Mouse (Mus musculus) forebrain, embryonic 14.5 days (tissue): ENCODE data around the gene Ripor3. TPM values are rescaled to one million over a fixed set of nuclear protein-coding genes. Genes with fewer than 3 reads are reported as not detected.

Experiments
- ATAC-seq: fragments of 200-750 bp; cut with Nextera tagmentation; 2 replicates; pipeline ENCODE4 v1.8.0; 2017; ENCODE audit warnings: mild to moderate bottlenecking, moderate library complexity
- DNase-seq: peaks from one replicate; pipeline ENCODE4 v3.0.0-alpha.2; 2015; ENCODE audit warnings: low spot score
- H3K27ac ChIP-seq: fragments of 300-500 bp; sonication (generic); 2 replicates; pipeline ENCODE4 v1.5.1; 2014; ENCODE audit warnings: low read depth, mild to moderate bottlenecking, control low read depth, low read length, moderate library complexity
- H3K27me3 ChIP-seq: fragments of 300-500 bp; sonication (generic); replicated peaks from 2 replicates; pipeline ENCODE4 v1.6.1; 2014; ENCODE audit warnings: low read length, control low read depth, mixed read lengths; ENCODE audit not compliant: control insufficient read depth, insufficient read depth
- H3K36me3 ChIP-seq: fragments of 300-500 bp; sonication (generic); 2 replicates; pipeline ENCODE4 v1.6.1; 2014; ENCODE audit warnings: low read length, control low read depth; ENCODE audit not compliant: control insufficient read depth, insufficient read depth
- H3K4me1 ChIP-seq: fragments of 300-500 bp; sonication (generic); 2 replicates; pipeline ENCODE4 v1.6.1; 2014; ENCODE audit warnings: antibody characterized with exemption, low read length, control low read depth; ENCODE audit not compliant: control insufficient read depth, insufficient read depth
- H3K4me2 ChIP-seq: fragments of 300-500 bp; sonication (generic); 2 replicates; pipeline ENCODE4 v1.6.1; 2014; ENCODE audit warnings: mild to moderate bottlenecking, control low read depth, low read length
- H3K4me3 ChIP-seq: fragments of 300-500 bp; sonication (generic); 2 replicates; pipeline ENCODE4 v1.5.1; 2014; ENCODE audit warnings: low read depth, low read length, control low read depth
- H3K9ac ChIP-seq: fragments of 300-500 bp; sonication (generic); 2 replicates; pipeline ENCODE4 v1.6.1; 2014; ENCODE audit warnings: mild to moderate bottlenecking, low read length, control low read depth, moderate library complexity
- H3K9me3 ChIP-seq: fragments of 300-500 bp; sonication (generic); replicated peaks from 2 replicates; pipeline ENCODE4 v1.6.1; 2016; ENCODE audit warnings: low read length, control low read depth, mixed read lengths; ENCODE audit not compliant: control insufficient read depth
- WGBS: fragments of 180-500 bp; shearing (Covaris S2); extraction: QIAGEN DNeasy Blood & Tissue Kit; methylation state at CpG from one replicate; pipeline ENCODE4 v1.1.7; 2014; 5-methylcytosine and 5-hydroxymethylcytosine counted together
- polyA plus RNA-seq: library from polyadenylated mRNA; unstranded; fragments of >200 nt; fragmentation: Nextera tagmentation; extraction: Ambion mirVana; gene quantifications from 2 replicates; pipeline ENCODE4 v1.2.1, GENCODE M21; 2014

Gene Ripor3
- polyA plus RNA-seq, 1 experiment from 2014 or later, result 0.22 TPM

DNA sequence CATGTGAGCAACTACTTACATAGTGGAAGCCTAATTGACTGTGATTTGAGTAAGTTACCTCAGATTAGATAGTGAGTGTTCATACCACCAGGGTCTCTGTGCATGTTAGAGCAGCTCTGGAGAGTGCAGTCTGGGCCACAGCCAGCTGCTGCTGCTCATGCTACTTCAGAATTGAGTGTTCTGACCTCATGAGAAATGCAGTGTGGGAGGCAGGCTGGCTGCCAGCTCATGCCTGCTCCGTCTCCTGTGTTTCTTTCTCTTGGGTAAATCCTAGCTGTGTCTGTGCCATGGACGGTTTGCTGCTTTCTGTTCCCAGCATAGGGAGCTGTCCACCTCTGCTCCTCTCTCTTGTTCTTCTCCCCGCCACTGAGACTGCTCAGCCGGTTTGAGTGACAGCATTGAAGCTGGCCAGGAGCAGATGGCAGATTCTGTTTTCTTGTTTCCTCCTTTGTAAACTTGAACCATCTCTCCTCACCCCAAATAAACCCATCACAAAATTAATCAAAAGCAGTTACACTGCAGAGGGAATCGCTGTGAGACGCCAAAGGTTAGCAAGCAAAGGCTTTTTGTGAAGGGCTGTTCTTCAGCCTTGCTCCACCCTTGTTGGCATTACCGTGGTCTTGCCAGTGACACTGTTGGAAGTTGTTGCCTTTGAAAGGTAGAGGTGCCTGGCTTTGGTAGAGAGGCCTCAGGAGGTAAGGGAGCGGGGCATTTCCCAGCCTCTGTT lies 68.1 kb downstream of the Ripor3 start:
- Histone ChIP-seq H3K27ac (peak overlapping the region; percentile 74), H3K4me2 (peak overlapping the region; percentile 19), H3K4me1 (peaks cover 41% of the 10 kb centered on the region), H3K9ac (peak overlapping the region; percentile 33), H3K36me3 (peaks cover 6% of the 10 kb centered on the region; the same call in 1 of the 2 replicates), H3K27me3 (no peaks in the 10 kb centered on the region), H3K4me3 (no peak overlapping the region), H3K9me3 (no peaks in the 10 kb centered on the region)
- DNase-seq (peak; percentile 84), ATAC-seq (peak; percentile 84)
- WGBS, result 27% methylated on average over 8 of the region's 8 CpGs

DNA sequence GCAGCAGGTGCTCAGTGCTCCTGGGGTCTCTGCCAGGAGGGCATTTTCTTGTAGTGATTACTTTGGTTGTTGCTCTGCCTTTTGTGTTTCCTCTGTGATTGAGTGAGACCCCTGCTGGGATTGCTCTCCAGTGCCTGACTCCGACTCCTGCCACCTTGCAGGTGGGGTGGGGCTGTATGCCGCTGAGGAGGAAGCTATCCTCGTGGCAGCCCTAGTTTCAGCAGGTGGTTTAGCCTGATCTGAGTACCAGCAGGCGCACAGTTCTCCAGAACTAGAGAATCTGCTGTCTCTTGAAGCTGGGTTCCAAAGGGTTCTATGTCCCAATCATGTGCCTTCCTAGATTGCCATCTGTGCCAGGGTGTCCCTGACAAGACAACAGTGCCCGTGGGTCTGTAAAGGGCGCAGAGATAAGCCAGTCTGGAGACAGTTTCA lies 68.7 kb downstream of the Ripor3 start:
- peak overlapping the region; percentile 74 for H3K27ac ChIP-seq
- peak overlapping the region; percentile 33 for H3K9ac ChIP-seq
- H3K36me3 ChIP-seq, result peaks cover 10% of the 10 kb centered on the region; the same call in 1 of the 2 replicates
- 38% methylated on average over 6 of the region's 6 CpGs for WGBS
- no peaks in the 10 kb centered on the region for H3K27me3 ChIP-seq
- peaks cover 41% of the 10 kb centered on the region for H3K4me1 ChIP-seq
- no peaks in the 10 kb centered on the region for H3K9me3 ChIP-seq
- no peak overlapping the region for H3K4me2 ChIP-seq
- ATAC-seq (peak; percentile 8; the same call in 1 of the 2 replicates), DNase-seq (no peak)
- H3K4me3 ChIP-seq, result no peak overlapping the region

DNA sequence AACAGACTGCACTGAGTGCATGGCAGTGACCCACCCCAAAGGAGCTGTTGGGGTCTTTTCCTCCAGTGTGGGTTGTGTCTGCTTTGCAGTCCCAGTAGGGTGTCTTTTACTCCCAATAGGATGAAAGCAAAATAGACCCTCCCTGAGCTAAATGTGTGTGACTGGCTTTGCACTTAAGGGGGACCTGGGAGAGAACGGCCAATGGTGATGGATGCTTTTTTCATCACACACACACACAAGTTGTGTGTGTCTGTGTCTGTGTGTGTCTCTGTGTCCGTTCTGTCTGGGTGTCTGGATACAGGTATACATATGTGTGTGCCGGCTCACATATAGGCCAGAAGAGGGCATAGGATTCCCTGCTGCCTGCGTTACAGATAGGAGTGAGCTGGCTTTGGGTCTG lies 69.1 kb downstream of the Ripor3 start:
- Histone ChIP-seq H3K27ac (peak overlapping the region; percentile 74; the same call in 1 of the 2 replicates), H3K36me3 (peaks cover 10% of the 10 kb centered on the region; the same call in 1 of the 2 replicates), H3K9ac (peak overlapping the region; percentile 33; the same call in 1 of the 2 replicates), H3K4me1 (peaks cover 41% of the 10 kb centered on the region), H3K4me3 (no peak overlapping the region), H3K9me3 (no peaks in the 10 kb centered on the region), H3K27me3 (no peaks in the 10 kb centered on the region), H3K4me2 (no peak overlapping the region)
- ATAC-seq (no peak), DNase-seq (no peak)
- WGBS, result 40% methylated on average over 4 of the region's 4 CpGs

DNA sequence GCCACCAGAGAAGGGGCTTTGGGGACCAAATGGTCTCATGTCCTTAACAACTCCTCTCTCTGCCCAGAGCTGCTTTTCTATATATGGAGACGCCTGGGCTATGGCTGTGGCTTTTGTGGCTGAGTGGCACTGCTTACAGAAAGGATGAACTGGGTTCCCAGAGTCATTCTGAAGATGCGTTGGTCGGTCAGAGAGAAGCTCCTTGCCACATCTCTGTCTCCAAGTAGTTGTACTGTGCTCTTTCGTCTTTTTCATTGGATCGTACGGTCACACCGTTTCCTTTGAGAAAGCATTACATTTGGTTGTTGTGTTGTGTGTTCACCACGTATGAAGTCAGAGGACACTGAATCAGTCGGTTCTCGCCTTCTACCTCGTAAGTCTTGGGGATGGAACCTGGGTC lies 69.8 kb downstream of the Ripor3 start:
- H3K9ac ChIP-seq, result no peak overlapping the region
- 93% methylated on average over 11 of the region's 11 CpGs for WGBS
- H3K36me3 ChIP-seq, result peaks cover 10% of the 10 kb centered on the region; the same call in 1 of the 2 replicates
- H3K27ac ChIP-seq, result no peak overlapping the region
- H3K4me3 ChIP-seq, result no peak overlapping the region
- no peak for DNase-seq
- no peak overlapping the region for H3K4me2 ChIP-seq
- H3K4me1 ChIP-seq, result peaks cover 41% of the 10 kb centered on the region
- ATAC-seq, result no peak
- no peaks in the 10 kb centered on the region for H3K9me3 ChIP-seq
- no peaks in the 10 kb centered on the region for H3K27me3 ChIP-seq

DNA sequence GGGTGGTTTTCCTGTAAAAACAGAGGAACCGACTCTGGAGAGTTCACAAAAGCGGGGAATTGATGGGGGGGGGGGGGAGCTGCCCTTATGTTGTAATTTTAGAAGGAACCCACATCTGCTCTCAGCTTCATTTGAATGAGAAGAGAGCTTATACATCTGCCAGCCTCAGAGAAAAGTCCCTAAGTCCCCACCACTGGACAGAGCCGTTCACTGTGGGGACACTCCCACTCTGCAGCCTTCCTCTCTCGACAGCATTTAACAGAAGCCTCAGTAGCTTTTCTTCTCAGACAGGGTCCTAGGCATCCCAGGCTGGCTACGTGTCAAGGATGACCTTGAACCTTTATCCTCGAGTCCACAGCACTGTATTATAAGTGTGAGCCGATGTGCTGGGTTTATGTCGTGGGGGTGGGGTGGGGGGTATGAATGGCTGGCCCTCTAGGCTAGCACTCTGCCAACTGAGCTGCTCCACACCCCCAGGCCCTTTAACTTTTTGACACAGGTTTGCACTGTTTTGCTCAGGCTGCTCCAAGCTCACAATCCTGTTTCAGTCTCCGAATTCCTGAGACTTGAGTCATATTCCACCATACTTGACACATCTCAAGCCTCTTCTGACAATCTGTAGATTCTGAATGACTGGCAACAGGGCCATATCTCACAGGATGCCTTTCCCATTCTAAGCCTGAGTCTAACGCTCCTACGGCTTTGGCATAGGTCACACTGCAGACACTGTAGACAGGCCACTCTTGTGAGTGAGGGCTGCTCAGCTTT lies 70.6 kb downstream of the Ripor3 start:
- Histone ChIP-seq H3K4me3 (no peak overlapping the region), H3K9ac (no peak overlapping the region), H3K4me1 (peaks cover 41% of the 10 kb centered on the region), H3K27me3 (no peaks in the 10 kb centered on the region), H3K9me3 (no peaks in the 10 kb centered on the region), H3K4me2 (no peak overlapping the region), H3K27ac (no peak overlapping the region), H3K36me3 (peaks cover 13% of the 10 kb centered on the region; the same call in 1 of the 2 replicates)
- WGBS, result 71% methylated on average over 11 of the region's 11 CpGs
- ATAC-seq (no peak), DNase-seq (no peak)

DNA sequence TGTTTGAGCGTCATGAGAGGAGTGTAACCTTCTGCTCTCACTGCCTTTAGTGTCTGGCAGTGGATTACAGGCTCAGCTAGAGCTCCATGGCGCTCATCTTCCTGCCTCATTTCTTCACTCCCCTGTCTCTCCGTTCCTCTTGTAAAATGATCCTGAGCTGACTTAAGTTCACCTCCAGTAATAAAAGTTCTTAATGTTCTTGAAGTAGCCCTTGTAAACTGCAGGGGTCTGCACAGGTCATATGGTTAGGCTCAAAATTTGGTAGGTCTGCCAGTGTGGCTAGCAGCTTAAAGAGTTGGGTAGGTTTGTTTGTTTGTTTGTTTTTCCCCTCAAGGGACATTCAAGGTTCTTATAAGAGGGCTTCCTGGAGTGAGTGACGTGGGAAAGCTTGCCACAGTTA lies 71.2 kb downstream of the Ripor3 start:
- H3K27me3 ChIP-seq, result no peaks in the 10 kb centered on the region
- H3K9ac ChIP-seq, result no peak overlapping the region

DNA sequence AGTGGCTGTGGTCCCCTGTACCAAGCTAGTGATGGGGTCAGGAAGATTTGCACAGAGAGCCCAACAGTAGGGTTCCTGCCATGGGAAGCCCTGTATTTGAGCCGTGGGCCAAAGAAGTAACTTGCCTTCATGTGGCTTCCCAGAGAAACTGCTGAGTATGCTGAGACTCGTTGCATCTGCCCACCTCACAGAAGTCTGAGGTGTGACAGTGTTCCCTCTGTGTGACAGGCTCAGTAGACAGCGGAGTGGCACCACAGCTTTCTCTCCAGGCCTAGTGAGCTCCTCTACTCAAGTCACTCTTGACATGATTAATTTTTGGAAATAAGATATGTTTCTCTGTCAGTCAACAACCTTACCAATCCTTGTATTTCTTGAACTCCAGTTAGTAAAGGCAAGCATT lies 71.6 kb downstream of the Ripor3 start:
- Histone ChIP-seq H3K9ac (no peak overlapping the region), H3K27ac (no peak overlapping the region), H3K9me3 (no peaks in the 10 kb centered on the region), H3K36me3 (peaks cover 13% of the 10 kb centered on the region; the same call in 1 of the 2 replicates), H3K4me3 (no peak overlapping the region), H3K4me1 (peaks cover 43% of the 10 kb centered on the region), H3K27me3 (no peaks in the 10 kb centered on the region), H3K4me2 (no peak overlapping the region)
- 92% methylated on average over 3 of the region's 3 CpGs for WGBS
- DNase-seq (no peak), ATAC-seq (no peak)

More for the DNA sequence above, 71.2 kb downstream of the Ripor3 start:
- no peak for DNase-seq
- no peak for ATAC-seq
- 72% methylated on average over 4 of the region's 4 CpGs for WGBS
- no peak overlapping the region for H3K27ac ChIP-seq
- H3K4me3 ChIP-seq, result no peak overlapping the region
- peaks cover 13% of the 10 kb centered on the region; the same call in 1 of the 2 replicates for H3K36me3 ChIP-seq
- H3K9me3 ChIP-seq, result no peaks in the 10 kb centered on the region
- H3K4me2 ChIP-seq, result no peak overlapping the region
- peaks cover 42% of the 10 kb centered on the region for H3K4me1 ChIP-seq

DNA sequence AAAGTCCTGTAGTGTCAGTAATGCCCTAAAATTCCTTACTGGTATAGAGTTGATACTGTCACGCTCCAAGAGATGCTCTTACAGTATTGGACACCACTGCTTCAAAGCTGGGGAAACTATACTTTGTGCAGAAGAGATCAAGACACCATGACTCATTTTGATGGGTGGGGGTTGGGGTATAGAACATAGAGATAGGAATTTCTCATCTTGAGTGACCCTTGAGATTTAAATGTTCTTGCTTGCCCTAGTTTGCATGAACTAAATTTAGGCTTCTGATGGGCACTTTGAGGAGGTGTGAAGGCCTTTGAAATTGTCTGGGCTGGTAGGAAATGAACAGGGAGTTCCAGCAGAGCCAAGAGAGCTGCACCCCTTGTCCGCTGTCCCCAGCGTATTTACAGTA lies 74.5 kb downstream of the Ripor3 start:
- Histone ChIP-seq H3K4me1 (peaks cover 28% of the 10 kb centered on the region), H3K4me3 (no peak overlapping the region), H3K4me2 (no peak overlapping the region), H3K9me3 (no peaks in the 10 kb centered on the region), H3K27ac (no peak overlapping the region), H3K36me3 (peaks cover 13% of the 10 kb centered on the region; the same call in 1 of the 2 replicates), H3K27me3 (no peaks in the 10 kb centered on the region), H3K9ac (no peak overlapping the region)
- 82% methylated on average over 3 of the region's 3 CpGs for WGBS
- ATAC-seq (no peak), DNase-seq (no peak)
